Mouse (Mus musculus) heart, embryonic 11.5 days (tissue): ENCODE data around the gene Nlrx1. TPM values are rescaled to one million over a fixed set of nuclear protein-coding genes. Genes with fewer than 3 reads are reported as not detected.
"Not testable (repeated sequence)": the region's sequence is repeated elsewhere in the genome, so short reads cannot be mapped to it uniquely, and the experiment has no call there.

Experiments used
- ATAC-seq: fragments of 200-750 bp; cut with Nextera tagmentation; replicated peaks from 2 replicates; pipeline ENCODE4 v1.8.0; 2017; ENCODE audit warnings: moderate library complexity; ENCODE audit not compliant: insufficient number of reproducible peaks, low FRiP score, low TSS enrichment
- H3K27ac ChIP-seq: fragments of 300-500 bp; sonication (generic); 2 replicates; pipeline ENCODE4 v1.5.1; 2014; ENCODE audit warnings: mild to moderate bottlenecking, low read depth, low read length
- H3K27me3 ChIP-seq: fragments of 300-500 bp; sonication (generic); 2 replicates; pipeline ENCODE4 v1.6.1; 2014; ENCODE audit warnings: mild to moderate bottlenecking, low read length, mixed read lengths; ENCODE audit not compliant: control insufficient read depth, insufficient read depth
- H3K36me3 ChIP-seq: fragments of 300-500 bp; sonication (generic); 2 replicates; pipeline ENCODE4 v1.6.1; 2014; ENCODE audit warnings: mild to moderate bottlenecking, low read length, moderate library complexity, mixed read lengths; ENCODE audit not compliant: control insufficient read depth, insufficient read depth
- H3K4me1 ChIP-seq: fragments of 300-500 bp; sonication (generic); 2 replicates; pipeline ENCODE4 v1.6.1; 2014; ENCODE audit warnings: low read length; ENCODE audit not compliant: control insufficient read depth, insufficient read depth
- H3K4me2 ChIP-seq: fragments of 300-500 bp; sonication (generic); 2 replicates; pipeline ENCODE4 v1.6.1; 2014; ENCODE audit warnings: mild to moderate bottlenecking, moderate library complexity
- H3K4me3 ChIP-seq: fragments of 300-500 bp; sonication (generic); 2 replicates; pipeline ENCODE4 v1.5.1; 2014; ENCODE audit warnings: low read depth, low read length
- H3K9ac ChIP-seq: fragments of 300-500 bp; sonication (generic); 2 replicates; pipeline ENCODE4 v1.6.1; 2014; ENCODE audit warnings: mild to moderate bottlenecking, low read depth, low read length, moderate library complexity
- H3K9me3 ChIP-seq: fragments of 300-500 bp; sonication (generic); replicated peaks from 2 replicates; pipeline ENCODE4 v1.6.1; 2016; ENCODE audit warnings: low read length; ENCODE audit not compliant: control insufficient read depth
- WGBS: fragments of 180-500 bp; shearing (Covaris S2); extraction: QIAGEN DNeasy Blood & Tissue Kit; methylation state at CpG from one replicate; pipeline ENCODE4 v1.1.7; 2014; ENCODE audit not compliant: insufficient replicate concordance; 5-methylcytosine and 5-hydroxymethylcytosine counted together
- polyA plus RNA-seq: library from polyadenylated mRNA; unstranded; fragments of >200 nt; fragmentation: Nextera tagmentation; extraction: Ambion mirVana; gene quantifications from 2 replicates; pipeline ENCODE4 v1.2.1, GENCODE M21; 2014

Gene Nlrx1
- polyA plus RNA-seq, 1 experiment from 2014 or later: 3.6 TPM

- Histone ChIP-seq H3K9ac (no peak overlapping the region), H3K4me1 (peaks cover 14% of the 10 kb centered on the region; the same call in 1 of the 2 replicates), H3K36me3 (peaks cover 5% of the 10 kb centered on the region), H3K27ac (no peak overlapping the region), H3K4me2 (no peak overlapping the region), H3K27me3 (no peaks in the 10 kb centered on the region), H3K4me3 (no peak overlapping the region), H3K9me3 (no peaks in the 10 kb centered on the region)
- 90% methylated on average over 2 of the region's 2 CpGs for WGBS
- no peak for ATAC-seq
Measured at GRCm38 (mm10) chr9:44307248-44307647, 38.8 kb upstream of the Nlrx1 start.

DNA sequence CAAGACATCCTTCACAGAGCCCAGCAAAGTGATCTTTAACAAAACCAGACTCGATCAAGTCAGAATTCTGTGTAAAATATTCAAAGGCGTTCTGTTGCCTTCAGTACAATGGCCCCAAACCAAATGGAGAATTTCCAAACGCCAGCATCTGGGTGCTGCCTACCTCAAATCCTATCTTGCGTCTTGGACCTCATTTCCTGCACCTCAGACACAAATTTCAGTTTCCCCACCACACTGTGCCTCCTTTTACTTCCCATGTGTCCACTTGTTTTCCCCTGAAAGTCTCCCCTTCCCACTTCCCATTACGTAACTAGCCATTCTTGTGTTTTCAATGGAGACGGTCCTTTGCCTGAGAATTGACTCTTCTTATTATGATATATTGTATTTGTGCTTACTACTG is 38.1 kb upstream of the Nlrx1 start:
- Histone ChIP-seq H3K4me2 (no peak overlapping the region), H3K9ac (no peak overlapping the region)

DNA sequence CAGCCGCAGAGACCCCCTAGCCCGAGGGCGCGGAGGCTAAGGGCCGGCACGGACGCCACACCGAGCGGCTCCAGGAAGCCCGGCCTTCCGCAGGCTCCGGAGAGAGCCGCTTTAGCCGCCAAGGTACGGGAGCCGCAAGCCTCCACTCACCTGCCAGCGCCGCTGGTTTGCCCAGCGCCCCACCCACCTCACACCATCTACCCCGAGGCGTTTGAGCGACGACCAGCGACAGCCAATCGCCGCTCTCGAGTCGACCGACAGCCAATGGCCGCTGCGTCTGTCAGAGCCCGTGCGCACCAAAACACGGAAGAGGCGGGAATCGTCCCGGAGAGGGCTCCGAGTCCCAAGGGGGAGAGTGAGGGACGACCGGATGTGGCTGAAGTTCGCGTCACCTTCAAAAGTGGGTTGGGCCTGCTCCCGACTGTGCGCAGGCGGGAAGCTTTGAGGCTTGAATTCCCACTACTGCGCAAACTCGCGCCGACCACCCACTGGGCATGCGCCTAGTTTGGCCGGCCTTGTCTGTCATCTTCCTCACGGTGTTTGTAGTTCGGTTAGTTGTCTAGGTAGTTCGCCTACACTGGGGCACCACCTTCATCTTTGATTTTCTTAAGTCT is 37.2 kb upstream of the Nlrx1 start, which contains the start of gene Hinfp:
Gene Hinfp (minus strand): TSS at position 206 of the 614 bp plus-strand sequence.
- Histone ChIP-seq H3K4me2 (peak within 1 kb of the TSS; percentile 87), H3K36me3 (peaks cover 17% of the 10 kb centered on the region), H3K9me3 (no peaks in the 10 kb centered on the region), H3K4me1 (peaks cover 6% of the 10 kb centered on the region; the same call in 1 of the 2 replicates), H3K9ac (peak within 1 kb of the TSS; percentile 95), H3K4me3 (peak within 1 kb of the TSS; percentile 97), H3K27me3 (no peaks in the 10 kb centered on the region), H3K27ac (peak within 1 kb of the TSS; percentile 63)
- ATAC-seq: peak; percentile 97
- under 1% methylated on average over 54 of the region's 54 CpGs for WGBS

More for the DNA sequence above, 38.1 kb upstream of the Nlrx1 start:
- Histone ChIP-seq H3K4me3 (no peak overlapping the region), H3K4me1 (peaks cover 14% of the 10 kb centered on the region; the same call in 1 of the 2 replicates), H3K36me3 (peaks cover 12% of the 10 kb centered on the region), H3K27ac (no peak overlapping the region), H3K27me3 (no peaks in the 10 kb centered on the region), H3K9me3 (no peaks in the 10 kb centered on the region)
- 88% methylated on average over 6 of the region's 6 CpGs for WGBS
- no peak for ATAC-seq

DNA sequence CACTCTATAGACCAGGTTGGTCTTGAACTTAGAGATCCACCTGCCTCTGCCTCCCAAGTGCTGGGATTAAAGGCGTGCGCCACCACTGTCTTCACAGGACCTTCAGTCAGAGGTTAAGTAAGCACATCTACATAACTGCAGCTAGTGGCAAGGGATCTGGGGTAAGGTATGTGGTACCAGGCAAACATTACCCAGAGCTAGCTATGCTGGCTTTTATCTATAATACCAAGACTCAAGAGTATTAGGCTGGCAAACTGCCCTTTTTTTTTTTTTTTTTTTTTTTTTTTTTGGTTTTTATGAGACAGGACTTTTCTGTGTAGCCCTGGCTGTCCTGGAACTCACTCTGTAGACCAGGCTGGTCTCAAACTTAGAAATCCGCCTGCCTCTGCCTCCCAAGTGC is 31.6 kb upstream of the Nlrx1 start:
- H3K36me3 ChIP-seq: peaks cover 42% of the 10 kb centered on the region
- not testable (repeated sequence) for H3K27me3 ChIP-seq, H3K9ac ChIP-seq, ATAC-seq, H3K4me1 ChIP-seq, H3K4me2 ChIP-seq, H3K4me3 ChIP-seq, H3K27ac ChIP-seq, H3K9me3 ChIP-seq
- 93% methylated on average over 3 of the region's 3 CpGs for WGBS

- Histone ChIP-seq H3K36me3 (peaks cover 33% of the 10 kb centered on the region), H3K27me3 (peaks cover 4% of the 10 kb centered on the region), H3K4me1 (peaks cover 15% of the 10 kb centered on the region), H3K4me3 (no peak overlapping the region), H3K27ac (no peak overlapping the region), H3K9me3 (no peaks in the 10 kb centered on the region), H3K9ac (no peak overlapping the region), H3K4me2 (no peak overlapping the region)
- 63% methylated on average over 3 of the region's 3 CpGs for WGBS
- no peak for ATAC-seq
Measured at GRCm38 (mm10) chr9:44292490-44292889, 24.1 kb upstream of the Nlrx1 start.

- Histone ChIP-seq H3K36me3 (peaks cover 15% of the 10 kb centered on the region), H3K9me3 (no peaks in the 10 kb centered on the region), H3K4me3 (peak overlapping the region; percentile 4; the same call in 1 of the 2 replicates), H3K27me3 (peaks cover 11% of the 10 kb centered on the region), H3K4me2 (peak overlapping the region; percentile 98), H3K9ac (0 out of 2 replicates have a peak overlapping the region, but pooled peaks have one; percentile 0), H3K27ac (peak overlapping the region; percentile 72), H3K4me1 (peaks cover 21% of the 10 kb centered on the region)
- peak; percentile 40 for ATAC-seq
- 6% methylated on average over 11 of the region's 11 CpGs for WGBS
Measured at GRCm38 (mm10) chr9:44288959-44289291, 20.5 kb upstream of the Nlrx1 start.

DNA sequence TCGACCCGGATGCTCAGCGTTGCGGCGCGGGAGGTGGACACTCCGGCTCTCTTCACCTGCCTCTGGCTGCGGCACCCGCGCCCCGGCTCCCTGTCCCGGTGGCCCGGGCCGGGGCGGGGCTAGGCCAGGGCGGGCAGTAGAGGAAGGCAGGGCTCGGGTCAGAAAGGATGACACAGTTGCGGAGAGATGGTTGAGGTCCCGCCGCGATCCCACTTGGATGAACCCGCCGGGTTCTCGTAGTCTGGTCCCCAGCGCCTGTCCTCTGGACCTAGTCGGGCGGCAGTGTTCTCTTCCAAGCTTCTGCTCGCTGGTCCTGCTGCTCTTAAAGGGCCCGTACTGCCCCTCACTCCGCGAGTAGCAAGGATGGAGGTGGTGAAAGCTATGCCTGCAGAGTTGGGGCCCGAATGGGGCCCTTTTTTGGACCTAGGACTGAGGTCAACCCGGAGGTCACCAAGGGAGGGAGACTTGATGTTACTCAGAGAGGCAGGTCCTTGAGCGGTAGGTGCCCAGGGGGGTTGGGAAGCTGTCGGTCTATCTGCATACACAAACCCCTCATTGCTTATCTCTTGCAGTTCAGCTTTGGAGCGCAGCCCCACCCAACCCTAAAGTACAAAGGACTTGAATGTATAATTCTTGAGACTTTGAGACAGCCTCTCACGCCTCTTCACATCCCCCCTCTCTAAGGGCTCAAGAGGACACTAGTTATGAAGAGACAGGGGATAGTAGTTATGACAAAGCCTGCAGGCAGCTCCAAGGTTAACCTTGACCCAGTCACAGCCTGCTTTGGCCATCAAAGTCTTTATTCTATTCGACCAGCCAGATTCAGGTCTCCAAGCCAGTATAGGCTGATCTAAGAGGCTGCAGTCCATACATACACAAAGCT is 19.9 kb upstream of the Nlrx1 start, which contains the start of gene Abcg4:
Gene Abcg4 (minus strand): TSS at position 540 of the 883 bp plus-strand sequence.
- H3K27ac ChIP-seq: peak within 1 kb of the TSS; percentile 72
- no peaks in the 10 kb centered on the region for H3K9me3 ChIP-seq
- peak within 1 kb of the TSS; percentile 98 for H3K4me2 ChIP-seq
- WGBS: under 1% methylated on average over 38 of the region's 38 CpGs
- peaks cover 11% of the 10 kb centered on the region for H3K27me3 ChIP-seq
- peaks cover 10% of the 10 kb centered on the region for H3K36me3 ChIP-seq
- H3K9ac ChIP-seq: peak within 1 kb of the TSS; percentile 81
- peak within 1 kb of the TSS; percentile 72 for H3K4me3 ChIP-seq
- H3K4me1 ChIP-seq: peaks cover 21% of the 10 kb centered on the region
- peak; percentile 83 for ATAC-seq

DNA sequence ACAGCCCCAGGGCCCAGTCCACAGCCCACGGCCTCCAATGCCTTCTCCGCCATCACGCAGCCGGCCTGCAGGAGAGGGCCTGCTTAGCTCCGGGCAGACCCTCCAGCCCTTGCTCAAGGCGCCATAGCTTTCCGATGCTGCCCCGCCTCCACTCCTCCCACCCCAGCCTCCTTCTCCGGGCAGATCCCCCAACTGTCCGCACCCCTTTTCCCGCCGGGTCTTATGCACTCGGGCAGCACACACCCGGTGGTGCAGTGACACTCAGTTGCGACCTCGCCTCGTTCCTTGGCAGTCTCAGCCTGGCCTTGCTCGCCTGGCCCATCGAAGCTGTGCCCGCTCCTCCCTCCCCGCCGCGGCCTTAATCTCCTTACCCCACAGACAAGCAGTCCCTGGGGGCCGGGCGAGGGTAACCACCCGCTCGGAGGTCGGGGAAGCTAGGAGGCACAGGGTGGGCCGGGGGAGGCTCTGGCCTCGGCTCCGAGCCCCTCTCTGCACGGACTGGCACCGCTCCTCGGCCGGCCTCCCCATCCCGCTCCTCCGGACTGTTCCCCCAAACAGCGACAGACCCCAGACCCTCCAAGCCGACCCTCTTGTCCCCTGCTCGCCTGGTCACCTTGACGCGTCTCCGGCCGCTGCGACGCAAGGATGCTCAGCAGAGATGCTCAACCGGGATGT is 19.1 kb upstream of the Nlrx1 start:
- Histone ChIP-seq H3K27me3 (peaks cover 11% of the 10 kb centered on the region), H3K4me3 (peak overlapping the region; percentile 72)
- under 1% methylated on average over 44 of the region's 47 CpGs for WGBS

More for the DNA sequence above, 19.1 kb upstream of the Nlrx1 start:
- H3K4me2 ChIP-seq: peak overlapping the region; percentile 98
- peaks cover 3% of the 10 kb centered on the region for H3K36me3 ChIP-seq
- peaks cover 21% of the 10 kb centered on the region for H3K4me1 ChIP-seq
- H3K27ac ChIP-seq: peak overlapping the region; percentile 72
- peak overlapping the region; percentile 81 for H3K9ac ChIP-seq
- peak; percentile 28 for ATAC-seq
- H3K9me3 ChIP-seq: no peaks in the 10 kb centered on the region
